Mouse (Mus musculus): ENCODE measurements around the gene Adamtsl3. TPM values are rescaled to one million over a fixed set of nuclear protein-coding genes. Genes with fewer than 3 reads are reported as not detected.

The Adamtsl3 gene
- total RNA-seq, 4 experiments from 2014 or later, result 0.65 to 2.1 (median 1.2) TPM

DNA sequence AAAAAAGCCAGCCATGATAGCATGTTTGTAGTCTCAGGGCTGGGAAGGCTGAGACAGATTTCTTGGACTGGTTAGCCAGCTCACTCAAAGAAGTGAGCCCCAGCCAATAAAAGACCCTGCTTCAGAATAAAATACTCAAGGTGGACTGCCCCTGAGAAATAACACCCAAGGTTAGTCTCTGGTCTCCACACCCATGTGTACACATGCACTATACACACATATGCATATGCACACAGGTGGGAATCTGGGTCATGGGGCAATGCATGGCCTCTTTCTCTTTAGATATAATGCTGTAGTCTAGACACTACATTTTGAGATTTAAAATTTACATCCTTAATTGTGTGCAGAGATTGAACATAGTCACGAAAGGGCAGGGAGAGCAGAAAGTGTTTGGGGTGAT, 88.8 kb downstream of the Adamtsl3 start:
- DNase-seq, result no peak

DNA sequence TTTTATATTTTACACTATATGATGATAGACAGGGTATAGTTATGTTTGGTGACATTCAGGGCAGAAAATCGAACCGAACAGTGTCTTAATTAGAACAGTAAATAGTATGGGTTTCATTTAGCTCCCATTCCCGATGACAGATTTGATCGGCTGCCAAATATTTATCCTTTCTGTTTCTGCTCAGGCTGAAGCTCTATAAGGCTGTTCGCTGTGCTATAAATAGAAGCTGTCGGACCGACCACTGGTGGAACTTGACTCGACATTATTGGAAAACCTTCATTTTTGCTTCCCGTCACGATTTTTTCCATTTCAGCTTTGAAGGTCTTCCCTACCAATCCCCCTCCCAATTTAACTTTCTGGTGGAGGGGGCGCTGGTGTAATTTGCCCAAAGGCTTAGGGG, 89.9 kb downstream of the Adamtsl3 start:
- DNase-seq, result no peak

DNA sequence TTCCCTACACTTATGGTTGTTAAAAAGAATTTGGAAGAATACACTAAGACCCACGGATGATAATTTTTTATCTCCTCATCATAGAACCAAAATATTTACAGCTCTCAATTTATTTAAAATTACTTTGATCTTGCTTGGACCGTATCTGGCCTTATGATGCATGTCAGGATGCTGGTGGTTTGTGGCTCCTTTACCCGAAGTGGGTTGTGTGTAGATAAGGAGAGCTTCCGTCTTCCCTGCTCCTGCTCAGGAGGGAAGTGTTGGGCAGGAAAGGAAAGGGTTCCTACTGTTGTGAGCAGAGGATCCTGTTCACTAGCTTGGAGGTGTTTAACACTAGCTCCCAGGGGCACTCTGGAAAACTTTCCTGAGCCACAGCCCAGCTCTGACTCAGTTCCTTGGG, 94.0 kb downstream of the Adamtsl3 start:
- DNase-seq, result no peak

DNA sequence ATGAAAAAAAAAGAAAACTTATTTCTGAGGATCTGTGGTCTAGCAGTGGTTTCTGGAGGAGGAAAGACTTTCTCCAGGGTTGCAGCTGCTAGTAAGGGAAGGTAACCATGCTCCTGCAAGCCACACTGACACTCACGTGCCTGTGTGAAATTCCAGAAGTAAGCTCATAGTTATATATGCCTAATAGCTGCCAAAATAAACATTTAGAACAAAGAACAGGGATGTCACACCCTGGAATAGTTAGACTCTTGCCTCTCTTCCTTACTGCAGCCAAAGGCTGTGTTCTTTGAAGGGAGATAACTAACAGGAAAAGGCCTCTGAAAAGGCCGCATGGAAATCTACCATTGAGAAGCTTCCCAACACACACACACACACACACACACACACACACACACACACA, 96.1 kb downstream of the Adamtsl3 start:
- DNase-seq, result no peak

DNA sequence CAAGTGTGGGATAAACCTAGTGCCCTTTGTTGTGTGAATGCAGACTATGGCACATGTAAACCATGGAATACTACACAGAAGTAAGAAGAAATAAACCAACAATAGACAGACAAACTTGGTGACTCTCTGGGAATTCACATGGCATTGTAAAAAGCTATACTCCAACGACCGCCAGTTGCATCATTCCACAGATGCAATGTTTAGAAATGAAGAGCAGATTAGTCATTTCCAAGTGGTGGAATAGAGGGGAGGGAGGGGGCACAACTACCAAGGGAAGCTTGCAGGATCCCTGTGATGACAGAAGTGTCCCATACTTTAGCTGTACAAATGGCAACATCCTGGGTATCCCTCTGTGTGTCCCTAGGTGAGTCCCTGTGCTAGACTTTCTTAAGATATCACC, 97.7 kb downstream of the Adamtsl3 start:
- DNase-seq, result no peak

DNA sequence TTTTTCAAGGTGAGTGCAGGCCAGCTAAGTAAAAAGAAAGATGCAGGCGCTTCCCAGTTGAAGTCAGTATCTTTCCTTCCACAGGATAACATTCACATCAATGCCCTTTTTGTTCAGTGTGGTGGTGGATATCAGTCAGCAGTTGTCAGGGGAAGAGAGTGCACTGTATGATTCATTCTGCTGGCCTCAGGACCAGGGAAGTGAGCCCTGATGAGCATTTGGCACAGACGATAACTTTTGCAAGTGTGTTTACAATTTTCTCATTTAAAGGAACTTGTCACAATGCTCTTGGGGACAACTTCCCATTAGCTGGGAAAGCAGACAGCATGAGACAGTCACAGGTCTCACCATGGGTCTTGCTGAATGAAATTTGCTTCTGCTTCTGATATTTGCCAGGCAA, 122.9 kb downstream of the Adamtsl3 start:
- DNase-seq, result no peak

DNA sequence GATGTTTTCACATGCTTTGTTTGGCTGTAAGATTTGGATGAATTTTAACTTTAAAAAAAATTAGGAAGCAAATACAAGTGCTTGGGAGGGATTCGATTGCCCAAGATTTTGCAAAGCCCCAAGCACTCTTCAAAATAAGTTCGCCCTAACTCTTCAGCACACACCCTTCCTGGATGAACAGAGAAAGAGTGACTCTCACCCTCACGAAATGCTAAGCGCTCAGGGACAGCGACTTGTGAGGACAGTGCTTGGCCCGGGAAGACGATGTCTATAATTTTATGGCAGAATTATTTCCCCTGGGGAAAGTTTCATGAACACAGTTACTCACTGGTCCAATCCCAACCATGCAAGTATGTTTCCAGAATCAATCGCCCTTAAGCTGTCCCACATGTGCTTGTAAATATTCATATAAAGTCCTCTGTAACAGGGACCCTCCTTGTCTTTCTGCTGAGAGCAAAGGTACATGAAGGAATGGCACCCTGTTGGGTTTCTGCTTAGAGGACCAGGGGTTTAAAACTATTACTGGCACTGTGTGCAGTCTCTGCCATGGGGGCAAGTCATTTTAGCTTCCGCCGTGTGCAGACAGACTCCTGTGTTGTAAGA, 127.5 kb downstream of the Adamtsl3 start:
- no peak for DNase-seq

DNA sequence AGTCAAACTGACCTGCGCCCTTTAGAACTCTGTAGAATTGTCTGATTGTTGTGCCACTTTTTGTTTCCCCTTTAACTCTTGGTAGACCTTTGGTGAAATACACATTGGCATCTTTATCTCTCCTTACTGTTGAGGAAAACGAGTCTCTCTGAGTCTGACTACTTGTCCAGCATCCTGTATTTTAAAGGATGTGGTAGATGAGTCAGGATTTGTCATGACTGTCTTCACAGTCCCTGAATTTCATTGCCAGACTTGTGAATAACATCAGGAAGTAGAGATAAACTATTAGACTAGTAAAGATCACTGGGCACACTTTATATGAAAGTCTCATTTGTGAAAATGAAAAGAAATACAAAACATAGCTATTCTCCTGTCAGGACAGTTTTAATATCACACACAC, 128.9 kb downstream of the Adamtsl3 start:
- no peak for DNase-seq

DNA sequence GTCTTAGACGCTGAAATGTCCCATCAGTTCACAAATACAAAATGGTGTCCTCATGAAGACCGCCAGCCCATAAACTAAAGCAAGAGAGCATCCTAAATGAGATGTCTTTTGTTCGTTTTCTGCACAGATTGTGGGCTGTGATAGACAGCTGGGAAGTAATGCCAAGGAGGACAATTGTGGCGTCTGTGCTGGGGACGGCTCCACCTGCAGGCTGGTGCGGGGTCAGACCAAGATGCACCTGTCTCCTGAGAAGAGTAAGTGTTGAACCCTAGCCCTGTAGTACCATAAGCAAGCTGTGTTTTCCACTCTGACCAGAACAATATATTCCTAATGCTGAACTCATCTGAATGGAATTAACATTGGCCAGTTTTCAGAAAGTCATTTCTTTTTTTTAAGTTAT, 129.9 kb downstream of the Adamtsl3 start:
- DNase-seq, result no peak

DNA sequence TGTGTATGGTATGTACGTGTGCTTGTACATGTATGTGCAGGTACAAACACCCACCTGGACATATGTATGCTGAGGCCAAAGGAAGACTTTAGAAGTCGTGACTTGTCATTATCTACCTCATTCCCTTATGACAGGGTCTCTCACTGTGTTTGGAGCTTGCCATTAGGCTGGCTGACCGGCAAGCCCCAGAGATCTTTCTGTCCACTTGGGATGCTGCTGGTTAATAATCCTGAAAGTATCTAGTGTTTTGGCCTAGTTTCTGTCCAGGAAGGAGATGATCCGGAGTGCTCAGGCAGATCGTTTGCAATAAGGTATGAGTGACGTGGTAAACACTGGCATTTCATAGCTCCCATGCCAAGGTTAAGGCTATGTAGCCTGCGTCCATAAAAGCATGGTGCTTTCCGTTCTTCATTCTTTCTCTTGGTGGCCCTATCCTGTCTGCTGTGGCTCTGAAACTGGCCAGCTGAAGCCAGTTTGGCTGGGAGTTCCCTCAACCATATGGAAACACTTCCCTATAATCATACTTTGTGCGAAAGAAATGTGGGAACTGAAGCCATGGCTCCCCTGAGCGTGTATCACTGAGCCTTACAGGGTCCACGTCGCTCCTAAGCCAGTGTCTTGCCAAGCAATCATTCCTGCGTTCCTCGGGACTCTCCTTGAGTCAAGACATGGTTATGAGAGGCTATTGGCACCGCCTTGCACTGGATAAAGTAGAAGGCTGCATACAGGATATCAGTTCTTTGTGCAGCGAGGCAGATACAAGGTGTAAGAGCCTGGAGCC, 141.1 kb downstream of the Adamtsl3 start:
- DNase-seq, result no peak

DNA sequence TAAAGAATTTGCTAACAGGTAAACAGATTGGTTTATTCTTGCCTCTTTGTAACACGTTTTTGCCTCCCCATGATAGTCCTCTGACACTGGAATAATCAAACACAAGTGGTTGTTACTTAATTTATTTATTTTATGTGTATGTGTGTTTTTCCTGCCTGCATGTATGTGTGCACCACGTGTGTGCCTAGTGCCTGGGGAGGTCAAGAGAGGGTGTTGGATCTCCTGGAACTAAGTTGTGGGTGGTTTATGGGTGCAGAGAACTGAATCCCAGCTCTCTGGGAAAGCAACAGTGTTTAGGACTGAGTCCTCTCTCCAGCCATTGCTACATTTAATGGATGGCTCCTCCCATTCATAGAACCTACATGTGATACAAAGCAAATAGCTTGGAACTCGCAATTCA, 143.0 kb downstream of the Adamtsl3 start:
- no peak for DNase-seq

DNA sequence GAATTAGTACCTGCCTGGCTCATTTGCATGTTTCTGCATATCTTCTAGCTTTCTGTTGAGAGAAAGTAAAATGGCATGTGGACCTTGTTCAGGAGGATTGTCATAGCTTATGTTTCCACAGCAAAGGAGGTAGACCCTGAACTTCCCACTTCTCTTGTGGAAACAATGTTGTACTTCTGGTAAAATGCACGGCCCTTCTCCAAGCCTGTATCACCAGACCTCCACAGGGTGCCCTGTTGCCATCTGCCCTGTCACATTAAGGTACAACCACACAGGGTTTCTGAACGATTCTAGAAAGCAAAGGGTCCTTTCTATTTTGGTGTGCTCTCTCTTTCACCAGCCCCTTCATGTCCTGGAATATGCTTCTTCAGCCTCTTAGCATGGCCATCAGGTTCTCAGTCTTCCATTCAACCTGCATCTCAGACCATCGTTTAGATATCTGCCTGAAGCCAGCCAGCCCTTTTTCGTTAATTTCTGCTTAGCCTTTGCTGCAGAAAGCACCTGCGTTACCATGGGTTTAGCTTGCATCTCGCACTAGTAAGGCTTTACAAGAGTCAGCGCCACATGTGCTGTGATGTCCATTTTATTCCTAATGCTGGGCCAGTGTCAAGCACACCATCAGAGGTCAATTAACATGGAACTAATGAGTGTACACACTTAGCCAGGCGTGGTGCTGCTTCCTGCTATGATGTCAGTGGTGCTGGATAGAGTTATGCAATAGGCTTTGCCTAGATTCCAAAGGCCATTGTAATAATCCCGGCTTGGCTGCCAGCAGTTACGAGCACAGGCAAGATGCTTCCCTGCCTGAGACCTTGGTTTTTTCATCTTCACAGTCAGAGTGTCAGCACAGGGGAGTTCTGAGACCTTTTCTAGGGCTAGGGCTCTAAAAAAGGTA, 143.6 kb downstream of the Adamtsl3 start:
- DNase-seq, result peak; percentile 6

DNA sequence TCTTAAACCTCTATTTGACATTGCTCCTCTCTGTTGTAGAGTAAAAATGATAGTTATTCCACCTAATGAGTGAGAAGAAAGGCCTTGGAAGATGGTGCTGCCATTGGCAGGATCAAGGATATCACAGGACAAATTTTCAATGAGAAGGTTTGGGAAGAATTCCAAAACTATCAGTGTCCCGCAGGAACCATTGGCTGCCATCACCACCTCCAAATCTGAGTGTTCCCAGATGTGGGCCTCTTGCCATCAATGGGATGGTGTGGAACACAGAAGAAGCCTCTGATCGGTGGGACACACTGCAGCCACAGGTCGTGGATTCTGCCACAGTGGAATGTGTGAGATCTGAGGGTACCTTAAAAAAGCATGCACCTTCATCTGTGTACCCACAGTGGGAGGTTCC, 147.9 kb downstream of the Adamtsl3 start:
- no peak for DNase-seq

DNA sequence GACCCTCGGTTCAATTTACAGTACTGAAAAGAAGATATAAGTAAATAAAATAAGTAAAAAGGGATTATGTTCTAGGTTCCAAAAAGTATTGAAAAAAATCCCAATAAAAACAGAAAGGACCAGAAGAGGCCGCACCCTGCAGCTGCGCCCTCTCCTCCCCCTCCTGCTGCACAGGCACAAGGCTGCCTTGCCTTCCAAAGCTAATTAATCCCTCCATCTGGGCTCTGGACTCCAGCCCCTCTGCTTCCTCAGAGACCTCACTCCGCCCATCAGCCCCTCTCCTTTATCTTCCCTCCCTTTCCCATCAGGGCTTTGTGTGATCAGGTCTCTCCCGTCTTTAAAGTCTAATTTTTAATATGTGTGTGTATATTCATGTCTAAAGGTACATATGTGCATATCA, 149.3 kb downstream of the Adamtsl3 start:
- DNase-seq, result no peak

DNA sequence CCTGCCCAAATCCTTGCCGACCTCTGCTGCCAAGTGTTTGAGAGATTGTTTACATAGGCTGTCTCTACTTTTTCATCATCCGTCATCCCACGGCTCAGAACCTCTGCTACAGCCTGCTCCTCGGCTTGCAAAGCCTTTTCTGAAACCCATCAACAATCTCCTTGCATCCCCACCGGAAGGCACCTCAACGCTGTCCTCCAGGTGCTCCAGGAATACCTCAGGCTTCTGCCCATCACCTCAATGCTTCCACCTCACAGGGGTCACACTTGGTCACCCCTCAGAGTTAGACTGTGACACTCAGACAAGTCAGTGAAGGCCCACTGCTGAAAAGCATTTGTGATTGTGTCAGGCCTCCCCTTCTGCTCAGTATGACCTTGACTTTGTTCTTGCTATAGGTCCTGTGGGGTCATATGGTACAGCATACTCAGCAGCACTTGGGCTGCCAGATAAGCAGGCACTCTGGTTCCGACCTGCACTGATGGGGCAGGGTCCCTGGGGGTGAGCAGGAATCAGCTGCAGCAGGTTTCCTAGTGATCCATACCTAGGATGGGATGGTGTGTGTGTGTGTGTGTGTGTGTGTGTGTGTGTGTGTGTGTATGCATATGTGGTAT, 150.0 kb downstream of the Adamtsl3 start:
- DNase-seq, result no peak

DNA sequence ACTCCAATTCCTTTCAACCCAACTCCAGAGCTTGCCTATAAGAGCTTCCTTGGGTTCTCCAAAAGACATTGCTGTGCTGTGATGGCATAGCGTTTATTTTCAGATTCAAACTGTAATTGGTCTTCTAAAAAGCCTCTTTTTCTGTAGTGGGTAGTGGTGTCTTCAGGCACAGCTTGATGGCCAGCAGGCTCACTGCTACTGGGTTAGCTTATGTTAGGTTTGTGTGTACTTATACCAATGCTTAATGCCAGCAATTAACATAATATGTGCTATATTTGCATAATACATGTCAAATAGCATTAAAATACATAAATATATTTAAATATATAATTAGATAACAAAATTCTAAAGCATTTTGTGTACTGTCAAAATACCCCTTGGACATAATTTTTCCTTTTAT, 155.5 kb downstream of the Adamtsl3 start:
- DNase-seq, result no peak

DNA sequence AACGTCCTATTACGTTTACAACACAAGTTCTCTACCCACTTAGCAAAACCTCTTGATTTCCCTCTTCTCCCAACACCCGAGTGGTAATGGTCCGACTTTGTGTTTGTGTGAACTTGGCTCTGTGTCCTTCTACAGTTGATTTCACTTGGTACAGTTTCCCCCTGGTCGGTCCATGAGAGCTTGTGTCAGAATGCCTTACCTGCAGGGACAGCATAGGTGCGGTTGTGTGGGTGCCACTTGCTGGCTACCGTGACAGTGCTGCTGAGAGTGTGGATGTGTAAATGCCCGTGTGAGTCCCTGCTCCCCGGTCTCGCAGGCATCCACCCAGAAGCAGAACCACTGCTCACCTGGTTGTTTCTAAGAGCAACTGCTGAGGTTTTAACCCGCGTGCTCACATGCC, 157.4 kb downstream of the Adamtsl3 start:
- no peak for DNase-seq

DNA sequence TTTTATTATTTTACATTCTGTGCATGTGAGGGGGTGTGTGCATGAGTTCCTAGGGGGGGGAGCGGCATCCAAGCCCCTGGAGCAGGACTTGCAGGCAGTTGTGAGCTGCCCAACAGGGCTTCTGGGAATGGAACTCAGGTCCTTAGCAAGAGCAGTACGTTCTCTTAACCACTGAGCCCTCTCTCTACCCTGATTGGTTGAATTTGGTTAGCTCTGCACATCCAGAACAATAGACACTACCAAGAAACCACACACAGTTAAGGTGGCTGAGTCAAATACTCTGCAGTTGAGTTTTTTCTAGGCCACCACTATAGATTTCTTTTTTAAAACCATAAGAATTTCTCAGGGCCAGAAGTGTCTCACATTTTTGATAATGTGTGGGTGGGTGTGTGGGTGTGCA, 158.7 kb downstream of the Adamtsl3 start:
- no peak for DNase-seq

DNA sequence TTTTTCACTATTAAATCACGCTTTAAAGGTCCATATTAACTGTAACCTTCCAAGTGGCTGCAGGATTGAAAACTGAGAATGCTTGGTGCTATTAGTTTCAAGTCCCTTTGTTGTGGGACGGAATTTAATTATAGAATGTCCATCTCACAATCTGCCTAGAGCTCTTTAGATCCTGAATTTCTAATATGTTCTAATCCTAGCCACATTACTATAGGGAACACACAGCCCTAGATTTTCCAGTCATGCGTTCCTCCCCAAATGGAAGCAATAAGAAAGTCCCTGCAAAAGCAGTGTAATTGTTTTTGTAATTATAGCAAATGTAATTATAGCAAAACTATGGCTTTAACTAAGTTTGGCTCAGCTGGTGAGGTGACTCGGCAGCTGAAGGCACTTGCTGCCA, 161.6 kb downstream of the Adamtsl3 start:
- no peak for DNase-seq

DNA sequence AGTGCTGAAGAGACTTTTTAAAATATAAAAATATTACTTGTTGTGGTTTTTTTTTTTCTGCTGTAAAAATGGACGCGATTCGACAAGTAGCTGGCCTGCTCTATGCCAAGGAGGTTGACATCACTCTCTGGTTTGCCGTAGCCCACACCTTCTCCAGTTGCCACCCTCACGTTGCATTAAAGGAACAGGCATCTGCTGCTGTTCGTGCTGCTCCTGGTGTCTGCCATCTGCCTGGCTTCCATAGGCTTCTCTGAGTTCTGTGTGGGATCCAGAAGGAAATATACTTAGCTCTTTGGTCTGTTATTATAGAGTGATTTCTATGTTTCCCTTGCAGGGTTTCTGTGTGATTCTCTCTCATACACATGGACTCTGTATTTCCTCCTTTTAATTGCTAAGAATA, 165.8 kb downstream of the Adamtsl3 start:
- no peak for DNase-seq

DNA sequence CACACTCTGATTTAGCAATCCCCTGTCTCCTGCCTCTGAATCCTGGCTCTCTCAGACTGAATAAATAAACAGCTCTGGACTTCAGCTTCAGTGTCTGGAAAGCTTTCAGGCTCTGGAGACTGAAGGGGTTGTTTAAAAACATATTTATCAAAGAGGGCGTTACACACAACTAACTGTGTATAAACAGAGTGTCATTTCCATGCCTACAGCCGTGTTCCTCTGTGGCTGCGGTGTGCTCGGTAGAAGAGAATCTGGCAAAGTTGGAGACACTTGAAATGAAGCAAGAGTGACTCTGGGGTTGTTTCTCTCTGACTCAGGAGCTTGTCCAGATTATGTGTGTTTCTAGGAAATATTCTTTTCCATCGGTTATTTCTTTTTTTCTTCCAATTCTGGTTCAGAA, 167.0 kb downstream of the Adamtsl3 start:
- no peak for DNase-seq

DNA sequence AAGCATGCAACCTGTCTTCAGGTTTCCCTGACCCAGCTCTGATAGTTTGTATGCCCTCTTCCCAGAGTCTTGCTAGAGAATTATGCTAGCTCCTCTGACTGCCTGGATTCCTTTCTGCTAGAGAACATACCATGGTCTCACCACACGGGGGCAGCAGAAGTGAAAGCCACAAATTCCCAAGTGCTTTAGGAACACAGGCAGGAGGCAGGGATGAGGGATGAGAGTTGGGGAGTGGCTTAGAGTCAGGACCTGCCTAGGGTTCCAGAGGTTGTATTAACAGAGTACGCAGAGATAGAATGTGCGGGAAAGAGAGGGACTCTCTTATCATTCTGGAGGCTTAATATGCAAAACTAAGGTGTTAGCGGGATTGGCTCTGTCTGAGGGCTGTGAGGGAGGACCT, 168.6 kb downstream of the Adamtsl3 start:
- peak; percentile 5 for DNase-seq

DNA sequence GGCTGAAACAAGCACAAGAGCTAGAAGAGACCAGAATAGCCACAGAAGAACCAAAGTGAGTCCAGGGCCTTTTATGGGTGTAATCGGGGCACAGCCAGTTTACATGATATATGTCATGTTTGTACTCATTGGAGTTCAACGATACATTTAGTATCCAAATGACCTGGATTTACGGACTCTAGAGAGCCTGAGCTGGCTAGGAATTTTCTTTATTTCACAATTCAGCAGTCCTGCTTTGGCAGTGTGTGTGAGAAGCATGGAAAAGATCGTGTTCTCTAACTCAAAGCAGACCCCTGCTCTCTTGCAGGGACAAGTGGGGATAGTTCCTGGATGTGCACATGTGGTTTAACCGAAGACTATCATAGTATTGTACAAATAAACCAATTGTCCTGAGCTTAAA, 195.1 kb downstream of the Adamtsl3 start:
- DNase-seq, result no peak
